Mouse (Mus musculus) heart, adult 11 months (tissue): ENCODE data around the gene Dlg5.

ENCODE experiments used
- DNase-seq: peaks from one replicate; pipeline ENCODE4 v3.0.0; 2022

Gene Dlg5

DNA sequence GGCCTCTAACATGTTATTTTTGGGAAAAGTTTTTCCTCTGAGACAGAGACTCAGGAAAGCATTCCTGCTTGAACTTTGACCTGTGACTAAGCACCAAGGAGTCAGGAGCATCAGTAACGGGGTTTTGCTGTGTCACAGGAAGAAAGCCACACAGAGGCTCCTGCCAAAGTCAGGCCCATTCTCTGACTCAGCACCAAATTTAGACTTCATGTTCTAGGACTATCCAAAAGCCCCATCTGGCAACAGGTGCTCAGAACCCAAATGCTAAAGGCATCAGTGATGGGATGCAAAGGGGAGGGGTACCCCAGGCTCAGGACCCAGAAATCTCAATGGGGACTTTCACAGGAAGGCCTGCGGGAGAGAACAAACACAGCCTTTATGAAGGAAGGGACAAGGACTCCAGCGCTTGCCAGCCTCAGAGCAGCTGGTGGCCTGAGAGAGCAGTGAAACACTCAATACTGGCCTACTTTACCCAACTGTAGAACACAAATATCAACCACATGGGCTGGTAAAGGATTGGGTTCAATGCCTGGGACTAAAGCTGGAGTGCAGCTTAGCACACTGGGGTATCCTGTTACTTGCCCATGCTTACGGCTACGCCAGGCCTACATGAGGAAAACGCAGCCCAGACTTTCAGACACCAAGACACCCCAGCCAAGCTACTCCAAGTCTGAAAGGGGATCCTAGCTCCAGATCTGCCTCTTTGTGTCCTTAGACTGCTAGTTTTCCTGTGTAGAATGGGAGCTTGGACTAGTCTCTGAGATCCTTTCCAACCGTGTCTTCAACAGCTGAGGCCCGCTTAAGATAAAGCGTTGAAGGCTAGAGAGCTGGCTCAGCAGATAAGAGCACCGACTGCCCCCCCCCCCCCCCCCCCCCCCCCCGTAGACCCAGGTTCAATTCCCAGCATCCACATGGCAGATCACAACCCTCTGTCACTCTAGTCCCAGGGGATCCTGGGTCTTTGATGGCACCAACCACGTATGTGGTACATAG is 12.8 kb downstream of the Dlg5 start:
- peak; percentile 93 for DNase-seq

DNA sequence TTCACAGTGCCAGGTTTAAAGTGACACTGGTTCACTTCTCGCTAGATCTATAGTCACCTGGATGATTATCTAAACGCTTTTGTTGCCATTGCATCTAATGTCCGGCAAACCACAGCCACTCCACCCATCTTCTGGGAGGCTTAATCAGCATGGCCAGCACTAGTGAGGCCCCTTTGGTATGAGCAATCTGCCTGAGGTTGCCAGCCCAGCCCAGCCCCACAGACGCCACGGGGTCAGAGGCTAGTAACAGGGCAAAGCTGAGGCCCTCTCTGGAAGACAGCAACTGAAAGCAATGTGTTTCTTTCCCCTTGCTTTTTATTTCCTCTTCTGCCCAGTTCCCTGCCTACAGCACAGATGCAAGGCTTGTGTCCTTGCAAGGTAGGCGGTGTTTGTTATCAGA is 17.2 kb downstream of the Dlg5 start:
- no peak for DNase-seq

DNA sequence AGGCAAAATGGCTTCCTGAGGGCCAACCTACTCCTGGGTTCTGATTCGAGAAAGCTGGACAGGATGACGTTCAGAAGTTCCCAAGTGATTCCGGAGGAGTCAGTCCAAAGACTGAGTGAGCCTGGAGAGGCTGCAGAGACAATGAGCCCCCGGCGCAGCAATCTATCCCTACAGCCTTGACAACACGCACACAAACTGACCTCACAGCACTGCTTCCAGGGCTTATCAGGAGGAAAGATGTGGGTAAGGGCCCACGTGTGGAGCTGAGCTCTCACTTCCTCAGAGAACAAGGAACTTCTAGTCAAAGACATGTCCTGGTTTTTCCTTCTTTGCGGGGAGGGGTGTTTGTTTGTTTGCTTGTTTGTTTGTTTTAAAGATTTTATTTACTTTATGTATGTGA is 18.7 kb downstream of the Dlg5 start:
- DNase-seq: no peak

DNA sequence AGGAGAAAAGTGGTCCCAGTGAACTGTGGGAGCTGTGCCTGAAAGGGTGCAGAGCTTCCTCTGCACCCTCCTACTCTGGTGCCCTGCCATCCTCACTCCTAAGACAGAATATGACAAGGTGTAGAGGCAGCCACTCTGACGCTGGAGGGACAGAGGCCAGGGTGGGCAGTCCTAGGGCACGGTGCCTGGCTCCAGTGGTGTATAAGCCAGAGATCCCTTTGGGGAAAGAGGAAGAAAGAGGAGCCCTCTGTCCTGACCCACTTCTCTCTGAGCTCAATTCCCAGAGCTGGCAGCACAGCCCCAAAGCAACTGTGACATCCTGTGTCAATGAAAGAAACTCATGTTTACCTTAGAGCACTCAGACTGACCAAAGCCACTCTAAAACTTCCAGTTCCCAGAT is 19.4 kb downstream of the Dlg5 start:
- no peak for DNase-seq

DNA sequence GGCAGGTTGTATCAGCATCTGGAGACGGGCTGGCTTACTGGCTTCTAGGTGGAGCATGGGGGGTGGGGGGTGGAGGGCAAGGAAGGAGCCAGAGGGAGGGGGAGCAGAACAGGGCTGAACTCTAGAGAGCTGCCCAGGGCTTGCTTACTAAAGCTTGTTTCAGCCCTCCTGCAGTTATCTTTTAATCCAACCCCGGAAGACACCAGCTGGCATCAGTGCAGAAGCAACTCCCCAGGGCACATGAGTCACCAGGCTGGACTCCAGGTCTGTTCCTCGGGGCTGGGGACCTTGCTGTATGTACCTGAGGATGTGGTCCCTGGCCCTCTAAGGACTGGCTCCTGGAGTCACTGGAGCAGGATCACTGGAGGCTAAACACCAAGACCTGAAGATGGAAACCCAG is 23.0 kb downstream of the Dlg5 start:
- DNase-seq: no peak

DNA sequence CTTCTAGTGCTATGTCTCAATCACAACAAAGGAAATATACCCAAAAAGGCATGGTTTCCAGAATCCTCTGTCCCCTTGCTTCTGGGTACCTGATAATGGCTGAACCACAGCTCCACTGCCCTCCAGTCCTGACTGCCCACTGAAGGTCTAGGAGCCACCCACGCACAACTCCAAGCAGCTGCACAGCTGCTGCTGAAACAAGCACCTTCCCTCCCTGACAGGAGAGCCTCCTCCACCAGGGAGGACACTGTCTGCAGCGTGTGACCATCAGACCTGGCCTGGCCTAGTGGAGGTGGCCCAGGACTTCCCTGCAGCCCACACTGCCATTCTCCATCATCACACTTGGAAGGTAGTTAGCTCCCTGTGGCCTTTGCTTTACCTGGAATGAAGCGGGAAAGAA is 23.4 kb downstream of the Dlg5 start:
- no peak for DNase-seq

DNA sequence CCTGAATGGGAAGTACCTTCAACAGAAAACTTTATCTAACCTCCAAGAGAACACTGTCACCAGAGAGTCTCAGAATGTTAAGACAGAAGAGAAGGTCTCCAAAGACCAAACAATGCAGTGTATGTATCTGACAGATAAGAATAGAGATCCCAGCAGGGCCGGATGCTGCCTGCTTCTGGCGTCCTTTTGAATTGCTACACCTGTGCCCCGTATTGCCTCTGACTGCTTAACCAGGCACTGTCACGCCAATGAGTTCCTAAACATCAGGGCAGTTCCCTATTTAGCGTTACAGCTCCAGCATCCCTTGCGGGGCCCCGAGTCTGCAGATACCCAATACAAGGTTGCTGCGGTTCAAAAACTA is 28.4 kb downstream of the Dlg5 start:
- no peak for DNase-seq

DNA sequence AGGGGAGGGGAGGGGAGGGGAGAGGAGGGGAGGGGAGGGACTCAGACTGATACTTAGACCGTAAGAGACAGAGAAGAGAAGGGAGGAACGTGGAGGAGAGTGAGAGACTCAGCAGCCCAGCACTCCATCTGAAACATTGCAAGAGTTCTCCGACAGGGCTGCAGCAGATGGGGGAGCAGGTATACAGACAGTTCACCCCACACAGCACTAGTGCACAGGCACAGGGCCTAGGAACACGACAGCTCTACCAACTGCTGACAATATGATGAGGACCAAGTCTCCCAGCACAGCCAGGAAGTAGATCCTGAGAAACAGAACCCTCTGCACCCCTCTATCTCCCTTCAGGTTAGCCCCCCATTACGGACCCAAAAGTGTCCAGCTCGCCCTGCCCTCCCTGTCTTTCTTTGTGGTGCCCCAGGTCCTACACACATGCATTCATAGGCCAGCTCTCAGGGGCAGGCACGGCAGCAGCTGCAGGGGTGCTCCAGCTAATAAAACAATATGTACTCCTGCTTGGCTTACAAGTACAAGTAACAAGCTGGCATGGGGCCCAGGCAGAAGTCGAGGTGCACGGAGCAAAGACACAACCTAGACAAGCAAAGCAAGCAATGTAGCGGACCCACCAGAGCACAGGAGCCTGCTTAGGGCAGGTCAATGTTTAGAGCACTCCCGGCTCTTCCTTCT is 28.9 kb downstream of the Dlg5 start:
- DNase-seq: no peak

DNA sequence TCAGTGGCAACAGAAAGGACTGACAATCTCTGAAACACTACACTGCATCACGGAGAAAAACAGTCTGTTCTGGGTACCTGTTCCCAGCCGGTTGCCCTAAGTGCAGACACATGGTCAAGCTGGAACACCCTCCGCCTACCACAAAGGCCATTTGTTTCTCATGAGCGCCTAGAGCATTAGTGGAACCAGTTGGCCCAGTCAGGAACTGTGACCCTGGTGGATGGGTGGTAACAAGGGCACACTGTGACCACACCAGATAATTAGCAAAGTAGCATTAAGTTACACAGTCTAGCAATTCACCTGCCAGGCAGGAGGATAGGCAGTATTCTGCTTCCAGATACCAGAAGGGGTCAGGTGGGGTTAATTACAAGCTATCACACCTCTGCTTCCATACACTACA is 29.7 kb downstream of the Dlg5 start:
- DNase-seq: no peak

DNA sequence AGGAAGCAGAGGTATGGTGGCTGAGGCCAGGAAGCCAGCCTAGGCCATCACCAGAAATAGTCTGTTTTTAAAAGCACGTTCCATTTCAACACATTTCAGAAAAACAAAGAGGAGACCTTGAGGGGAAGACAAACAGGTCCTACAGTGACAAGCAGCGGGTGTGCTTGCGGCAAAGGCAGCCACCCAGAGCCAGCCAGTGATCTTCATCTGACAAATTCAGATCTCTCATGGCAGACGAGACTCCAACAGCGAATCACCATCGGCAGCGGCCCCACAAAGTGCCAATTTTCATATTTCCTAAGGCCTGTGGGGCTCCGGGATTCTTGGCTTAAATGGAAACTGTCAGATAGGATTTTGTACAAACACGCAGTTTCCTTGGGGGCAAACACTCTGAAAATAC is 31.3 kb downstream of the Dlg5 start:
- no peak for DNase-seq

DNA sequence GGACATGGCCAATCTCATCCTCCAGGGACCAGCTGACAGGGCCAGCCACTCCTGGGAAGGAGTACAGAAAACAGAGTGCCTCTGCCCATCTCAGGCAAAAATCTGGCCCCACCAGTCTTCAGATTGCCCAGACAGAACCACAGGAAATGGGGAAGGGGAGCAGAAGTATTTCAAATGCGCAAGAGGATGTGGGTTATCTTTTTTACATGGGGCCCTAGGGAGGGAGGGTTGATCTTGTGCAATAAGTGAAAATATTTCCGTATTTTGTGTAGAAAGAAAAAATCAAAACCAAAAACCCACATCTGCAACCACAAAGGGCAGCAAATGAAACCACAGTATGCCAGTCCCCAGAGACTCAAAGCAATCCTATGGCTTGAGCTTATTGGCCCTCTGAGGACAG is 32.4 kb downstream of the Dlg5 start:
- DNase-seq: peak; percentile 94

DNA sequence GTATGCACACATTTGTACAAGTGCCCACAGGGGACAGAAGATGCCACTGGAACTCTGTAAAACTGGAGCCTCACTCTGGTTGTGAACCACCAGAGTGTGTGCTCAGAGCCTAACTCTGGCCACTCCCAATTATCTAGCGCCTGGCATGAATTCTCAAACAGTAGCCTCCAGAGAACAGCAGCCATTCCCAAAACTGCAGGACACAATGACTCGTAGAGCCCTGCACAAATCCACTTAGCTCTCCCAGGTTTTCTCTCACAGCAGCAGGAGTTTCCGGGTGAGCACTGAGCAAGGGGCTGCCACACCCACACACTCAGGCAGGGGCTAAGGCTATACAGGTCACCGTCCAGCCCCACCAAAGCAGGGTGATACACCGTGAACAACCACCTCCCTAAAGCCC is 32.9 kb downstream of the Dlg5 start:
- DNase-seq: no peak

DNA sequence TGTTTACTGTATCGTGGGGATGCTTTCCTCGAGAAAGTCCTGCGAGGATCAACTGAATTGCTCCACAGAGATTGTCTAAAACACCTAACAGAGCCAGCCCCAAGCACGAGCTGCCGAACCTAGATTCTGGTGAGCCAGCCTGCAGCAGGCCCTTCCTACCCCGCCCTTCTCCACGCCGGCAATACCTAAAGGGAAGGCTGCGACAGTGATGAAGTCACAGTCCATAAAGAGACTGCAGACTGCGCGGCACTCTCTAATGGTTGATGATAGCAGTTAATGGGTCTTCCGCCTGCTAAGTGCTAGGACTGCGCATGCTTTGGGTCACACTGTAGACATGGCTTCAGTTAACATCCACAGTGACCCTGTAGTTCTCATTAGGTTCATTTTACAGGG is 38.4 kb downstream of the Dlg5 start:
- no peak for DNase-seq

DNA sequence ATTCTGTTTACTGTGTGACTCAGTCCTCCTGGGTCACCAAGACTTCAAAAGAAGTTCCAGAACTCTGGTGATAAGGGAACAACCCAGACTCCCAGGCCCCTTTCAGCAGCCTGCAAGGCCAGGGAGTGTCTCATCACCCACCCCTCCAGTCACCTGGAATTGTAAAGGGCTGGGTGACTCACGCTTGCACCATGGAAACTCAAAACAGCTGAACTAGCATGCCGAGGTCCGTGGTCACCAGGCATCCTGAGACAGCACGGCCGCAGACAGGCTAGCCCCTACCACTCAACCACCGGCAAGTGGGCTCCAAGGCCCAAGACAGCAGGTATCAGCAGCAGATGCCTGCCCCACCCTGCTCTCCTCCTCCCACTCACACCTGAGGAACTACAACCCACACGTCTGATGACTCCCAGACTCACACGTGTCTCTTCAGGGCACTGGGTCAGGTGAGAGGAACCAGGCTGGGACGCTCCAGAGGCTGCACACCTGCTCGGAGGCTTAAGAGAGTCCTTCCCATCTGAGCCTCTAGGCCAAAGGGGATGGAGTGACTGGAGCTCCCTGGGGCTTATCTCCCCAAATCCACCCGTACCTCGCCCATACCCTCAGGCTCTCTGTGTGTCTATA is 38.9 kb downstream of the Dlg5 start:
- no peak for DNase-seq

DNA sequence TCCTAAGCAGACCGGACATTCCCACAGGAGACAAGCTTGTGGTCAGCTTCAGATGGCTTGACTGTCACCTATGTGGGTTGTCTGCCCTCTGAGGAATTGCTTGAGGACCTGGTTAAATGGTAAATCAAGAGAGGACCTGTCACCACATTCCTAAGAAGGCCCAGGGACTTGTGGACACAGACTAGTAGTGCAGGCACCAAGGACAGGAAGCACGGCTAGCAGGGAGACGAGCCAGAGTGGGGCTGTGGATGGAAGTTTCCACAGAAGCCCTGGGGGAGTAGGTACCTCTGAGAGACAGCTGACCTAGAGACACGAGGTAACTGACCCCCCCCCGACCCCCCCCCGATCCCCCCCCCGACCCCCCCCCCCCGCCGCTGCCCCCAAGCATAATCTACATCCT is 39.4 kb downstream of the Dlg5 start:
- DNase-seq: no peak

DNA sequence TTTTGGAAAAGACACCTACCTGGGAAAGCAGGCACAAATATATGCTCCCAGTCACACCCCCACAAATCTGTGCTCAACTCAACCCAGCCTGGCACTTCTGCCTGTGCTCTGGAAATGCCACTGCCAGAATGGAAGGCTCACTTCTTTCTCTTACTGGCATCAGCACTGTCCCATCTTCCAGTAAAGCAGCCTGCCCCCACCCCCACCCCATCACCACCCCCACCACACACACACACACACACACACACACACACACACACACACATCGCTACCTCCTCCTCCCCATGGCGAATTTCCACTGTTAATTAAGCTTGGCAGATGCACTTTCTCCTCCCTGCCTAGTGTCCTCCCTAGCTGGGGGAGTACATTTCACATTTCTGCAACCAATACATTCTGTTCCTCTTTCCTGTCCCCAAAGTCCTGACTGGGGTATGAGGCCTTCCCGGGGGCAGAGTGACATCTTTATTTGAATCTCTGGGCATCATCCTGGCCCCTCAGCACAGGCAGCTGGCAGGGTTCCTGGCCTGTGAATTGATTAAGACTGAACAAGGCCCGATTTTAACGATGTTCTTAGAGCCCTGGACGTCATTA is 40.3 kb downstream of the Dlg5 start:
- no peak for DNase-seq

DNA sequence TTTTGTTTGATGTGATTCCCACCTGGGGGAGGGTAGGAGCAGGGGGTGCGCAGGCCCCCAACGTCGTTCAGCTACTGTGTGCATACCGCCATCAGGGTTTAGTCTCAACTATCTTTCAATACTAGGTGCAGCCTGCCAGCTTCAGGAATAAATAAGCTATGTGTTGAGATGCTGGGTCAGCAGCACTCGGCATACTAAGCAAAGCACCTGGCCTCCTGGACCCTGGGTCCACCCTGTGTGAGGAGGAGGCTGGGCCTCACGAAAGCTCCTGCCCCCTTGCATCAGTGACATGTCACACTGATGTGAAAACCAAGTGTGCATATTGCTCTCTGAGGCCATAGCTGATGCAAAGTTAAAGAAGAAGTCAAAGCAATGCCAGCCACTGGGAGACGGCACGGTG is 42.5 kb downstream of the Dlg5 start:
- DNase-seq: no peak

DNA sequence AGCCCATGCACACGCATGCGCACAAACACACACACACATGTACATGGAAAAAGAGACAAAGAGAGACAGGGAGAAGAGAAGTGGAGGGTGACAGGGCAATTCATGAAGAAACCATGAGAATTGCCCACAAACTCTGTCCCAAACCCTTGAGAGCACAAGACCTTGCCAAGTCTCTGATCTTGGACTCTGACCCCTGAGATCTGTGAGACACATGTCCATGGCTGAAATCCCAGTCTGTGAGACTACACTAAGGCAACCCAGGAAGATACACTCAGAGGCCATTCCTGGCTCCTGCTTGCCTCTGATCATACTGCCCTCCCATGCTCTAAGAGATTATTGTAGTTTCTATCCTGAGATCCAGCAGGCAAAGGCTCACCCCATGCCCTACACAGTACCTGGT is 44.9 kb downstream of the Dlg5 start:
- no peak for DNase-seq

DNA sequence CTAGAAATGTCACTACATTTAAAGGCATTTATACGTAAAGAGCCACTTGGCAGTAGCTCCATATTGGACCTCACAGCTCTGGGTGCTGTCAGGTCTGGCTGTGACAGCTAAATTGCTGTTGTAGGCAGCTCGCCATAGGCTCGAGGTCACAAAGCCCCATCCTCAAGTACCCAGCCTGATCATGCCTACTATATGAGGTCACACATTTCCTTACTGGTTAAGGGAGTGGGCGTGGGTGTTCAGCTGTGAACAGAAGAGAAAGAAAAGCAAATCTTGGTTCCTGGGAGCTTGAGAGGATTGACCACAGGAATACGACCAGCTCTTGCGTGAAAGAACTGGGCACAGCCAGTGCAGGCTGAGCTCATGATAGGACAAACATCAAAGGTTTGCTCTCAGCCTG is 46.0 kb downstream of the Dlg5 start:
- no peak for DNase-seq

DNA sequence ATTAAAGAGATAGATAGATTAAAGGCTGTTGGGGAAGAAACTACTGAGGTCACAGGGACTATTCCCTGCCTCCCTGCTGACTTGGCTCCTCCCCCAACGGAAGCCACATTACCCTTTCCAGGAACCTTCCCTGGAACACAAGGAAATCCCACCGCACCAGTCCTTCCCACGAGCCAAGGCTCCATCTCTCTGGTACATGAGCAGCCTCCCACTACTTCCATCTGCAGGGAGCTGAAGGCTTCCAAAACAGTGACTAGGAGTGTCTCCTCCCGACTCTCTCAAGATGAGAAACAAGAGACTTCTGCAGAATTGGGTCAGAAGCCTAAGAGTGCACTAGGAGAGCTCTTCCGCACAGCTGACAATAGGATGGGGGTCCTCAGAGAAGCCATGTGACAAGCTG is 47.9 kb downstream of the Dlg5 start:
- DNase-seq: no peak

DNA sequence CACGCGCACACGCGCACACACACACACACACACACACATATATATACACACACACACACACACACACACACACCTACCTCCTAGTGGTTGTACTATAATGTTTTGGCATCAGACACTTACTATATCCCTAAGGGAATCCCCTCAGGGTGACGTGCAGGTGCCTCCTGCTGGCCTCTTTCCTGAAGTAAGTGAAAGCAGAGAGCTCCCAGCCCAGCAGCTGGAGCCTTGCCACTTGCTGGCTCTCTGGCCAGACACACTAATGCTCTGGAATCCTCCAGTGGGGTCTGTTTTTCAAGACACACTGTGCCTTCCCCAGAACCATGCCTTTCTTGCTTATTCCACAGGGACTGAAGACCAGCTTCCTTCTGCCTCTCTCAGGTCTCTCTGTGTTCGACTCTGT is 48.8 kb downstream of the Dlg5 start:
- peak; percentile 92 for DNase-seq

DNA sequence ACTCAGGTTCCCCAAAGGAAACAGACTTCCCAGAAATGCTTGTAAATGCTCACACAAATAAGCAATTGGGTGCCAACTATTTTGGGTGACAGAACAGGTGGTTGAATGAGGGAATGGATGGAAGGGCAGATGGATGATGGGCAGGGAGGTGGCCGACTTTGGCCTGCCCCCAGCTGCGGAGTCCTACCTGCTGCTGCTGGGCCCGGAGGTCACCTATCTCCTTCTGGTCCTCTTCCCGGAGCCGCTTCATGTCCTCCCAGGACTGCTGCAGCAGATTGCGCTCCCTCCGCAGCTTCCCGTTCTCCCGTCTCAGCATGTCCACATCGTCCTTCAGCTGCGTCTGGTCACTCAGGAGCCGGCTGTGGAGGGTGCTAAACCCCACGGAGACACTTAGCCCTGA is 55.6 kb downstream of the Dlg5 start:
- no peak for DNase-seq

DNA sequence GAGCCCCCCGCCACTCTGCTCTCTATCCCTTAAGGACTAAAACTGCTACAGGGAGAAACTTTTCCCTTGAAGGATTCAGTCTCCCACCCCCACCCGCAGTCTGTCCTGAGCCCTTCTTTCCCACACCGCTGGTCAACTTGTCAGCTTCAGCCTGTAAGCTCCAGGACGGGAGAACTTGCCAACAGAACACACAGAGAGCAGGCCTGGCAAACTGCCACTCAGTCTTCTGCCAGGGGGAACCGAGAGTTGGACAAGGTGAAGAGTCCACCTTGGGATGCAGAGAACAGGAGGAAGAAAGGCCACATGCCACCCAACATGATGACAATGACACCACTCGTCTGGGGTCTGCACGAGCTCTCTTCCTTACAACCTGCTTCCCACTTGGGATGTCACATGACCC is 56.1 kb downstream of the Dlg5 start:
- DNase-seq: no peak

DNA sequence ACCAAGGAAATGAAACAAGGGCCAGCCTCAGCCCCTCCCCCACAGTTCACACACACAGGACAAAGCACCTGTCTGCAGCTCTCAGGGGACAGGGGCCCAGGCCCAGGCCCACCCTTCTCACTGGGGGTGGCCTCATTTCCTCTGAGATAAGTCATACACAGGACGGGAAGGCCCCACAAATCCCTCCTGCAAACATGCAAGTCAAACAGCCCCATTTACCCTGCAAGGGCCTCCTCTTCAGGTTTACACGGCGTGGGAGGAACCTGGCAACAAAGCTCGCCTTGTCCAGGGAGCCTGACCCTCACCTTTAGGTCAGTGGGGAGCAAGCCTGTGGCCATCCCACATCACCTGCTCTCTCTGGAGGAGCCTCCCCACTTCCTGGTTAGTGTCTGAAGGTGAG is 60.2 kb downstream of the Dlg5 start:
- DNase-seq: no peak
